Mouse (Mus musculus): ENCODE measurements around the gene Adamts18.

GRCm38 (mm10) chr8:113752349-113752748, 96.2 kb downstream of the Adamts18 start:
- no peak for TF ChIP-seq MAX (IDR thresholded peaks at IDR 0.05)
- TF ChIP-seq FOSL1 (IDR thresholded peaks at IDR 0.05; ENCODE audit: insufficient read depth, low read length, poor library complexity, severe bottlenecking), result no peak
- no peak for TF ChIP-seq CTCF (IDR thresholded peaks at IDR 0.05; ENCODE audit: control insufficient read depth, insufficient read depth, insufficient read length)
- TF ChIP-seq MYOG (IDR thresholded peaks at IDR 0.05; ENCODE audit: control insufficient read depth, extremely low read depth, insufficient read length), result no peak
